Mouse (Mus musculus) C2C12 (cell line): ENCODE measurements at regions not wholly inside any gene's neighbourhood (a gene's known extent, or its start where the extent isn't known, plus 50 kb on each side); places are given as distances from the start of the nearest gene placed in this dataset.

Experiments
- H3K27me3 ChIP-seq: one replicate; pipeline ENCODE4 v1.6.1; 2011; ENCODE audit not compliant: control insufficient read depth, insufficient read depth, insufficient read length
- H3K36me3 ChIP-seq: one replicate; pipeline ENCODE4 v1.6.1; 2011; ENCODE audit not compliant: control insufficient read depth, insufficient read depth
- H3K4me3 ChIP-seq: one replicate; pipeline ENCODE4 v1.5.1; 2011; ENCODE audit warnings: mild to moderate bottlenecking, control low read depth; ENCODE audit not compliant: poor library complexity, insufficient read depth, severe bottlenecking
- H3K79me2 ChIP-seq: one replicate; pipeline ENCODE4 v1.6.1; 2011; ENCODE audit not compliant: control insufficient read depth, insufficient read depth
- H3K79me3 ChIP-seq: one replicate; pipeline ENCODE4 v1.6.1; 2011; ENCODE audit warnings: low read depth, control low read depth
- H3ac ChIP-seq: one replicate; pipeline ENCODE3; 2011; ENCODE audit warnings: low read depth; ENCODE audit not compliant: control insufficient read depth, insufficient read length
- CEBPB ChIP-seq: IDR thresholded peaks from one replicate; pipeline ENCODE4 v1.6.1; 2011; ENCODE audit warnings: low read depth, mild to moderate bottlenecking, control low read depth, moderate library complexity
- CTCF ChIP-seq: IDR thresholded peaks from one replicate; pipeline ENCODE4 v1.5.1; 2011; ENCODE audit not compliant: control insufficient read depth, insufficient read depth, insufficient read length
- FOSL1 ChIP-seq: IDR thresholded peaks from one replicate; pipeline ENCODE4 v1.8.0; 2011; ENCODE audit warnings: mild to moderate bottlenecking, low read length; ENCODE audit not compliant: poor library complexity, insufficient read depth, severe bottlenecking
- MAX ChIP-seq: IDR thresholded peaks from one replicate; pipeline ENCODE4 v1.6.1; 2011; ENCODE audit warnings: mild to moderate bottlenecking, control low read depth
- MYOD1 ChIP-seq: IDR thresholded peaks from one replicate; pipeline ENCODE4 v1.6.1; 2011; ENCODE audit warnings: low read depth; ENCODE audit not compliant: control insufficient read depth, insufficient read length
- MYOG ChIP-seq: IDR thresholded peaks from one replicate; pipeline ENCODE4 v1.6.1; 2011; ENCODE audit not compliant: control insufficient read depth, insufficient read length; ENCODE audit errors: extremely low read depth
- USF1 ChIP-seq: IDR thresholded peaks from one replicate; pipeline ENCODE4 v1.6.1; 2011; ENCODE audit warnings: low read depth, mild to moderate bottlenecking, control low read depth, moderate library complexity

DNA sequence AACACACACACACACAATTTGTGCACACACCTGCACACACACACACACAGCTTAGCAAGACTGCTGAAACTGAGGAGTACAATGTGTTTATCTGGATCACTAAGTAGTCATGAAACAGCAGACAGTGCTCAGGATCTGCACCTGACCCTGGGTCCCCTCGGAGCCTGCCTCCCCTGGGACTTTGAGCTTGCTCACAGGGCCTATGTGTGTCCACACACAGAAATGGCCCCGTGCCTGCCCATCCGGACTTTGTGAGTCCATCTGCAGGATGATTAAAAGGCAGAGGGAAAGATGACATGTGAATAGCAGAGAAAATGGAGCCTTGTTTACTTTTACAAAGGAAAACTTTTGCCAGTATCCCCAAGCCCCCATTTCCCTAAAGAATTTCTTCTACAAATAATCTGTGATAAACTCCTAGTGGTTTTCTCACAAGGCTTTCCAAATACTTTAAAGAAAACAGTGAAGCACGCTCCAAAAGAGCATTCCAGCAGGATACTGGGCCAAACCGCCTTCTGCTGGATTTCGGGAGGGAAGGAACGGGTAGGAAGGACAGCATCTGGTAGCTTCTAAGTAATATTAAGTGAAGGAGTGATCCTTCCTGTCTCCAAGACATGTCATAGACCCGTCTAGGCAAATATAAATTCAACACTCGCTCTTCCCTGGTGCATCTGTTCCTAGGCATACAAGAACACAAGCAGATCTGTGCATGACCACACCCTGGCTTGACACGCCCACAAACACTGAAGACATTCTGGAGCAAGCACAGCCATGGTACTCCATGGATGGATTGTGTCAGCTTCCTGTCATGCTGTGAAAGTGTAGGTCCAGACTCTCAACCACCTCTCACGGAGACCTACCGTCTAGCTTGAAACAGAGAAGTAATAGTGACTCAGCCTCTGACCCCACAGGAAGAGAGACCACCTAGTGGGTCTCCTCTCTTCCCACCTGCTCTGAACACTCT lies 52.1 kb upstream of the Zfp637 start:
- TF ChIP-seq MYOD1 (no peak), MAX (no peak), CEBPB (no peak), CTCF (no peak), USF1 (no peak), MYOG (no peak), FOSL1 (no peak)
- no peaks in the 10 kb centered on the region for H3K79me3 ChIP-seq
- H3K27me3 ChIP-seq = peaks cover 25% of the 10 kb centered on the region

DNA sequence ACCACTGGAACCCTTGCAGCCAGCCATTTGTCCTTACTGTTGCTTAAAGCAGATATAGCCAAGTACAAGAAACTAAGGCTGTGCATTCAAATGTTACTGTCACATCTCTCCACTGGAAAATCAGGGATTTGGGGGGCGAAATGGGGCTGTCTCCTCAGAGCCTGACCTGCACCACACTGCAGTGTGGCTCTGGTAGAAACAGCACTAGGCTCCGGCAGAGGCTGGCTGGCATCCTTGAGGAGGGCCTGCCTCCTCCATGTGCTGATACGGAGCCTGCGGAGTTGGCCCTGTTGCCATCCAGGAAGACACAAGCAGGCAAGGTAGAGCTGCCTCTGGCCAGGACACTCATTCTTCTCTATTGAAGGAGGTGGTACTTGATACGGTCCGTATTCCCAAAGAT lies 50.4 kb upstream of the Zfp637 start:
- no peak overlapping the region for H3K4me3 ChIP-seq
- H3K79me3 ChIP-seq = no peaks in the 10 kb centered on the region
- TF ChIP-seq MYOD1 (no peak), USF1 (no peak), CTCF (no peak), CEBPB (no peak), FOSL1 (no peak), MAX (no peak), MYOG (no peak)
- no peak overlapping the region for H3ac ChIP-seq
- H3K79me2 ChIP-seq = no peaks in the 10 kb centered on the region
- no peaks in the 10 kb centered on the region for H3K36me3 ChIP-seq
- H3K27me3 ChIP-seq = peaks cover 24% of the 10 kb centered on the region

More for the DNA sequence above, 52.1 kb upstream of the Zfp637 start:
- no peak overlapping the region for H3K4me3 ChIP-seq
- no peak overlapping the region for H3ac ChIP-seq
- no peaks in the 10 kb centered on the region for H3K79me2 ChIP-seq
- H3K36me3 ChIP-seq = no peaks in the 10 kb centered on the region
